Mouse (Mus musculus) neutrophil, adult 83 days (primary cell): ENCODE data around the gene Pira2. TPM values are rescaled to one million over a fixed set of nuclear protein-coding genes. Genes with fewer than 3 reads are reported as not detected.

Experiments
- total RNA-seq, 2 experiments: library from RNA; stranded (reverse); gene quantifications; one replicate each; pipeline ENCODE4 v1.2.4; 2023

The Pira2 gene
- 10 to 100 TPM; 57.5 to 77.0 TPM for total RNA-seq

GRCm38 (mm10) chr7:3844951-3845350 is at the start of gene Pira2:
Gene Pira2 (minus strand): TSS chr7:3845051.

GRCm38 (mm10) chr7:3825599-3825998 is 19.3 kb downstream of the Pira2 start, which contains the start of gene Gm15448:
Gene Gm15448 (minus strand): TSS chr7:3825687.

Other genes with a start within 250 kb of the Pira2 start
- gene Oscar, start 228.9 kb downstream of the Pira2 start, total RNA-seq: not detected
- 100 to 1,000 TPM; 329 to 345 TPM for gene Ndufa3, start 227.7 kb downstream of the Pira2 start, total RNA-seq
- gene Tfpt, start 215.1 kb downstream of the Pira2 start, total RNA-seq: 10 to 100 TPM; 15.9 to 19.6 TPM
- gene Prpf31, start 215.1 kb downstream of the Pira2 start, total RNA-seq: 10 to 100 TPM; 24.8 to 28.5 TPM
- 10 to 100 TPM; 90.6 to 93.3 TPM for gene Cnot3, start 199.8 kb downstream of the Pira2 start, total RNA-seq
- gene Leng1, start 179.2 kb downstream of the Pira2 start, total RNA-seq: 1 to 10 TPM; 5.3 to 6.4 TPM
- 10 to 100 TPM; 27.7 to 33.0 TPM for gene Tmc4, start 167.5 kb downstream of the Pira2 start, total RNA-seq
- 10 to 100 TPM; 40.3 to 41.9 TPM for gene Tsen34, start 152.2 kb downstream of the Pira2 start, total RNA-seq
- gene Mboat7, start 151.5 kb downstream of the Pira2 start, total RNA-seq: 100 to 1,000 TPM; 170 to 176 TPM
- gene Rps9, start 141.1 kb downstream of the Pira2 start, total RNA-seq: 1,000 to 10,000 TPM; 1,138 to 1,142 TPM
- gene Pirb, start 124.7 kb downstream of the Pira2 start, total RNA-seq: 100 to 1,000 TPM; 301 to 340 TPM
- 10 to 100 TPM; 72.3 to 84.3 TPM for gene Gm15448, start 19.4 kb downstream of the Pira2 start, total RNA-seq
- gene Gm14548, start 53.1 kb upstream of the Pira2 start, total RNA-seq: 100 to 1,000 TPM in 1 of 2 experiments, 10 to 100 TPM in 1; 98.1 to 121 TPM
- gene Lilra6, start 70.5 kb upstream of the Pira2 start, total RNA-seq: 100 to 1,000 TPM in 1 of 2 experiments, 10 to 100 TPM in 1; 96.6 to 110 TPM
- gene Lair1, start 218.2 kb upstream of the Pira2 start, total RNA-seq: 10 to 100 TPM; 19.7 to 21.3 TPM